Mouse (Mus musculus): Measurements from ENCODE around the gene Spag4.

- no peak for TF ChIP-seq POLR2AphosphoS2 (IDR thresholded peaks at IDR 0.05; ENCODE audit: insufficient read length, low read depth)
- no peak for TF ChIP-seq POLR2A (IDR thresholded peaks at IDR 0.05; ENCODE audit: insufficient read length, low read depth)
- no peak for TF ChIP-seq MAX (IDR thresholded peaks at IDR 0.05; ENCODE audit: low read depth)
- TF ChIP-seq USF1 (IDR thresholded peaks at IDR 0.05; ENCODE audit: low read depth), result no peak
- TF ChIP-seq TCF12 (IDR thresholded peaks at IDR 0.05; ENCODE audit: insufficient read depth, poor library complexity, severe bottlenecking), result no peak
- TF ChIP-seq REST (IDR thresholded peaks at IDR 0.05; ENCODE audit: insufficient read depth, insufficient read length), result no peak
- no peak for TF ChIP-seq E2F4 (IDR thresholded peaks at IDR 0.05; ENCODE audit: insufficient read depth)
- TF ChIP-seq TCF3 (IDR thresholded peaks at IDR 0.05; ENCODE audit: insufficient read length, low read depth), result no peak
- TF ChIP-seq MYOD1 (IDR thresholded peaks at IDR 0.05; ENCODE audit: control insufficient read depth in 1 of 3, insufficient read length in 2 of 3, low read depth in 2 of 3), result no peak
- no peak for TF ChIP-seq CEBPB (IDR thresholded peaks at IDR 0.05; ENCODE audit: insufficient read depth, poor library complexity, severe bottlenecking)
- no peak for TF ChIP-seq MYOG (IDR thresholded peaks at IDR 0.05; ENCODE audit: control insufficient read depth in 1 of 3, insufficient read depth in 1 of 3, insufficient read length in 2 of 3, low read depth in 2 of 3)
These were observed 22.6 kb downstream of the Spag4 start for GRCm38 (mm10) chr2:156087391-156088110.
